Mouse (Mus musculus): ENCODE measurements around the gene Usp39. TPM values are rescaled to one million over a fixed set of nuclear protein-coding genes. Genes with fewer than 3 reads are reported as not detected.

Gene Usp39
- polyA plus RNA-seq, 1 experiment = not detected

DNA sequence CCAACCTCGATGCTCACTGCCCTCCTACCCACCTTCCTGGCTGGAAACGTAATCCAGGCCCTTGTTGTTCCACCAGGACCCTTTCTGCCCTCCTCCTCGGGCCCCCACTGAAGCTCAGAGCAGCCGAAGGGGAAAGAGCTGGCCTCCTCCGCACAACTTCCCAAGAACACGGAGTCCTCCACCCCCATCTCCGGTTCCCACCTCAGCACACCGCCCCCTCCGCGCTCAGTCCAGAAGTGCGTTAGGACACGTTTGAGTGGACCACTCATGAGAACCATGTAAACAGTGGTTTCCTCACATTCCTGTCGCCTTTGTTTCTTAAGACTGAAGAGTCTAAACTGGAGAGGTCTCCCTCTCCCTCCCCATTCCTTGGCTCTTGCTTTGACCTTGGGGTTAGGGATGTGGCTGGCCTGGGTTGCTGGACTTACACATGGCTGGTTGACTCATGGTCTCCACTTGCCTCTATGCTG lies 68.0 kb downstream of the Usp39 start:
- 87% methylated on average over 13 of the region's 13 CpGs for WGBS
- Histone ChIP-seq H3K4me1 (ENCODE audit: control insufficient read depth, insufficient read depth, low read length) (peaks cover 3% of the 10 kb centered on the region; the same call in 1 of the 2 replicates), H3K27ac (ENCODE audit: insufficient read depth, low read depth, low read length) (no peak overlapping the region), H3K4me3 (ENCODE audit: insufficient read depth, low read depth, low read length) (no peak overlapping the region)
- TF ChIP-seq CTCF (IDR thresholded peaks at IDR 0.05; ENCODE audit: insufficient read depth, low read depth, low read length) = no peak

GRCm38 (mm10) chr6:72276141-72276540 lies 68.8 kb downstream of the Usp39 start:
- TF ChIP-seq POLR2A (IDR thresholded peaks at IDR 0.05; ENCODE audit: insufficient read depth, low read depth, low read length) = no peak
- TF ChIP-seq CTCF (IDR thresholded peaks at IDR 0.05; ENCODE audit: insufficient read depth, low read depth, low read length) = no peak
- Histone ChIP-seq H3K4me3 (ENCODE audit: insufficient read depth, low read depth, low read length) (no peak overlapping the region), H3K4me1 (ENCODE audit: control insufficient read depth, insufficient read depth, low read length) (peaks cover 3% of the 10 kb centered on the region; the same call in 1 of the 2 replicates), H3K27ac (ENCODE audit: insufficient read depth, low read depth, low read length) (no peak overlapping the region)
- WGBS = 92% methylated on average over 6 of the region's 6 CpGs

- Histone ChIP-seq H3K27ac (ENCODE audit: insufficient read depth, low read depth, low read length) (no peak overlapping the region), H3K4me1 (ENCODE audit: control insufficient read depth, insufficient read depth, low read length) (peaks cover 3% of the 10 kb centered on the region; the same call in 1 of the 2 replicates), H3K4me3 (ENCODE audit: insufficient read depth, low read depth, low read length) (no peak overlapping the region)
- 73% methylated on average over 4 of the region's 4 CpGs for WGBS
- TF ChIP-seq CTCF (IDR thresholded peaks at IDR 0.05; ENCODE audit: insufficient read depth, low read depth, low read length) = no peak
- TF ChIP-seq POLR2A (IDR thresholded peaks at IDR 0.05; ENCODE audit: insufficient read depth, low read depth, low read length) = no peak
Observed at GRCm38 (mm10) chr6:72275527-72275926, 69.5 kb downstream of the Usp39 start.

DNA sequence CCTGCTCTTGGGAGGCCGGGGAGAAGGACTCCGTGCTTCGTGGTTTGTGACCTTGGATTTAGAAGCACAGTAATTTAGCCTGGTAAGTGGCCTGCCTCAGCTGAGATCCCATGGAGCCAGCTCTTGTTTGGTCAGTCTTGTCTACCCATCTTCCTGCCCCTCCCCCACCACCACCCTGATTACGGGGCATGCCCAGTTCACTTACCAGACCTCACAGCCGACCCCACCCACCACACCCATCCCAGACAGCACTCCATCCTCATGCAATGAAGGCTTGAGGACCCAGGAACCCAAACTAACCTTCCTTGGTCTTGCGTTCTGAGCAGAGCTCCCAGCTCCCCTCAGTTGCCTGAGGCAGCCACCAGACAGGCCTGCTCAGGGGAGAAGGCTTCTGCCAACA lies 71.8 kb downstream of the Usp39 start:
- peaks cover 3% of the 10 kb centered on the region; the same call in 1 of the 2 replicates for H3K4me1 ChIP-seq (ENCODE audit: control insufficient read depth, insufficient read depth, low read length)
- TF ChIP-seq CTCF (IDR thresholded peaks at IDR 0.05; ENCODE audit: insufficient read depth, low read depth, low read length) (no peak), POLR2A (IDR thresholded peaks at IDR 0.05; ENCODE audit: insufficient read depth, low read depth, low read length) (no peak)
- WGBS = 85% methylated on average over 6 of the region's 6 CpGs
- no peak overlapping the region for H3K4me3 ChIP-seq (ENCODE audit: insufficient read depth, low read depth, low read length)
- no peak overlapping the region for H3K27ac ChIP-seq (ENCODE audit: insufficient read depth, low read depth, low read length)

DNA sequence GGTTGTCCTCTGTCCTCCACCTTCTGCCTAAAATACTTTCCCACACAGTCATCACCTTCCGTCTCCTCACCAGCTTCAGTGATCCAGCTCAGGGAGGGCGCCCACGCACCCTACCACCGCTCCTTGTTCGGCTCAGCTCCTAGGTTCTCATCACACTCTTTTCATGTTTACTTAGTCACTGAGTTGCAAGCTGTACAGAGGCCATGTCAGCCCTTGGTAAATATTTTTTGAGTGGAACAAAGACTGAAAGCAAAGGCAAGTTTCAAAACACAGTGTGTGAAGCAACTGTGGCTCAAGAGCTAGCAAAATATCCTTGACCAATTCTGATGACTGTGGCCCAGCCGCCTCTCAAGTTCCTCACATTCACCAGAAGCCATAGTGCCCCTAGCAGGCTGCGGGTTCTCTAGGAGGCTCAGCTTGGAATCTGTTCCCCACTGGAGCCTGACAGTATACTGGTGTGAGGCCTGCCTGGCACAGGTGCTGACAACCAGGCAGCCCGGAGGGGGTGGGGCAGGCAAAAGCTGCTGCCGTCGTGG lies 72.8 kb downstream of the Usp39 start:
- no peak for TF ChIP-seq POLR2A (IDR thresholded peaks at IDR 0.05; ENCODE audit: insufficient read depth, low read depth, low read length)
- TF ChIP-seq CTCF (IDR thresholded peaks at IDR 0.05; ENCODE audit: insufficient read depth, low read depth, low read length) = no peak
- H3K27ac ChIP-seq (ENCODE audit: insufficient read depth, low read depth, low read length) = no peak overlapping the region
- H3K4me1 ChIP-seq (ENCODE audit: control insufficient read depth, insufficient read depth, low read length) = no peaks in the 10 kb centered on the region
- WGBS = 86% methylated on average over 10 of the region's 10 CpGs
- H3K4me3 ChIP-seq (ENCODE audit: insufficient read depth, low read depth, low read length) = no peak overlapping the region

DNA sequence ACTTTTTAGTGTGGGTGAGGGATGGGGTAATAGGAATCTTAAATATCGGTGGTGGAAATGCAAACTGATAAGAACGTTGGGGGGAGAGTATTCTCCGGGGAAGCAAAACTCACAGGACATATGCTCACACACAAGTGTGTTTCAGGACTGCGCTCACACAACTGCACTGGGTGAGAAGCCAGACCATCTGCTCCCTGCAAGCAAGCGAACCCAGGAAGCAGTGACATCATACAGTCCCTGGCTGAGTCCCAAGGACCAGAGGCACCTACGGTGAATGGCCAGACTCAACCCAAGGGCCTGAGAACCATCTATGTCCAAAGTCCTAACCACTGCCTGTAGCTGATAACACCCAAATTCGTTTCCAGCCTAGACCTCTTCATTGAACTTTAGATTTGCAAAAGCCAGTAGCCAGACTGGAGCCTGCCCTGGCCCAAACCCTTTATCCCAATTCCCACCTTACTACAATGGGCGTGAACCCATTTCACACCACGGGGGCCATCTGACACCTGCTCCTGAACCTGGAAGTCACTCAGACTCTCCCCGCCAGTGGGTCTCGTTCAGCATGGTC lies 73.9 kb downstream of the Usp39 start:
- TF ChIP-seq POLR2A (IDR thresholded peaks at IDR 0.05; ENCODE audit: insufficient read depth, low read depth, low read length) (no peak), CTCF (IDR thresholded peaks at IDR 0.05; ENCODE audit: insufficient read depth, low read depth, low read length) (no peak)
- 82% methylated on average over 11 of the region's 11 CpGs for WGBS
- Histone ChIP-seq H3K4me1 (ENCODE audit: control insufficient read depth, insufficient read depth, low read length) (no peaks in the 10 kb centered on the region), H3K4me3 (ENCODE audit: insufficient read depth, low read depth, low read length) (no peak overlapping the region), H3K27ac (ENCODE audit: insufficient read depth, low read depth, low read length) (no peak overlapping the region)

GRCm38 (mm10) chr6:72270258-72270657 lies 74.7 kb downstream of the Usp39 start:
- TF ChIP-seq CTCF (IDR thresholded peaks at IDR 0.05; ENCODE audit: insufficient read depth, low read depth, low read length) = no peak
- no peak for TF ChIP-seq POLR2A (IDR thresholded peaks at IDR 0.05; ENCODE audit: insufficient read depth, low read depth, low read length)
- H3K4me3 ChIP-seq (ENCODE audit: insufficient read depth, low read depth, low read length) = no peak overlapping the region
- no peaks in the 10 kb centered on the region for H3K4me1 ChIP-seq (ENCODE audit: control insufficient read depth, insufficient read depth, low read length)
- 80% methylated on average over 5 of the region's 5 CpGs for WGBS
- no peak overlapping the region for H3K27ac ChIP-seq (ENCODE audit: insufficient read depth, low read depth, low read length)

Other genes starting within 250 kb of the Usp39 start
- not detected in 2 replicates for gene St3gal5, start 247.6 kb downstream of the Usp39 start, polyA plus RNA-seq (2012; ENCODE audit: insufficient read depth, insufficient read length, low replicate concordance, missing spikeins)
- not detected in 2 replicates for gene Atoh8, start 109.6 kb downstream of the Usp39 start, polyA plus RNA-seq (2012; ENCODE audit: insufficient read depth, insufficient read length, low replicate concordance, missing spikeins)
- not detected in 2 replicates for gene Sftpb, start 40.6 kb downstream of the Usp39 start, polyA plus RNA-seq (2012; ENCODE audit: insufficient read depth, insufficient read length, low replicate concordance, missing spikeins)
- gene 0610030E20Rik, start 2.1 kb upstream of the Usp39 start, polyA plus RNA-seq (2012; ENCODE audit: insufficient read depth, insufficient read length, low replicate concordance, missing spikeins) = not detected in 2 replicates
- gene Tmem150a, start 10.3 kb upstream of the Usp39 start, polyA plus RNA-seq (2012; ENCODE audit: insufficient read depth, insufficient read length, low replicate concordance, missing spikeins) = not detected in 2 replicates
- not detected in 2 replicates for gene Rnf181, start 21.8 kb upstream of the Usp39 start, polyA plus RNA-seq (2012; ENCODE audit: insufficient read depth, insufficient read length, low replicate concordance, missing spikeins)
- gene Vamp5, start 35.3 kb upstream of the Usp39 start, polyA plus RNA-seq (2012; ENCODE audit: insufficient read depth, insufficient read length, low replicate concordance, missing spikeins) = not detected in 2 replicates
- gene Vamp8, start 45.5 kb upstream of the Usp39 start, polyA plus RNA-seq (2012; ENCODE audit: insufficient read depth, insufficient read length, low replicate concordance, missing spikeins) = not detected in 2 replicates
- not detected in 2 replicates for gene Ggcx, start 69.1 kb upstream of the Usp39 start, polyA plus RNA-seq (2012; ENCODE audit: insufficient read depth, insufficient read length, low replicate concordance, missing spikeins)
- 274 and 557 TPM in 2 replicates for gene Mat2a, start 94.4 kb upstream of the Usp39 start, polyA plus RNA-seq (2012; ENCODE audit: insufficient read depth, insufficient read length, low replicate concordance, missing spikeins)
- gene Sh2d6, start 176.5 kb upstream of the Usp39 start, polyA plus RNA-seq (2012; ENCODE audit: insufficient read depth, insufficient read length, low replicate concordance, missing spikeins) = not detected in 2 replicates
- gene Capg, start 199.2 kb upstream of the Usp39 start, polyA plus RNA-seq (2012; ENCODE audit: insufficient read depth, insufficient read length, low replicate concordance, missing spikeins) = not detected in 2 replicates

Data from olfactory bulb, adult 2 months (tissue).